13 mouse cellular contexts compared by ENCODE assay signal in the genomic region with DNA sequence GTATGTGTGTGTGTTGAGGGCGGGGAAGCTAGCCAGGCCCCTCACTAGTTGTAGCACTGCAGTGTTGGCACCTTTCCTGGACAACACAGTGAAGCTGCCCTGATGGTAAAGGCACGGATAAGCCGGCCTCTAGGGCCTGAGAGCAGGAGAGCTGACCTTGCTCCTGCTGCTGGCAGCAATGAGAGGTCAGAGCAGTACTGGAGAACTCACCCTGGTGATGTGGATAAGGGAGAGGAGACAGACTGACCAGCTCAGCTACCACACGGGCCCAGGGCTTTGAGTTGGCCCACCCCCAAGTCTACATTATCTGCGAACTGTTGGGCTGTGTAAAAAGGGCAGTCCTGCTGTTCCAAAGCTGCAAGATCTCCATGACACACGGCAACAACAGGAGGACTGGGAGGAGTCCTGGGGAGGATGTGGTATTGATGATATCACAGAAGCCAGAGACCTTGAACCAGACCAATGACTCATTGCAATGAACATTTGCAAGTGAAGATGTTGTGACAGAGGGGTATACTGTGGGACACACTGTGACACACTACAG.
A peak's percentile ranks its signal among the peaks of the same experiment; 100 is the strongest.
DNase-seq lines count a peak whose midpoint lies in the region; ATAC-seq lines count a peak whose summit lies in the region.
"Had no signal": no experiment of that assay in that cellular context is flagged by ENCODE, and none has a peak within 500 bp of the region (broad histone marks: within the 10 kb centered on the region; RNA-seq: fewer than 3 reads in every experiment).

No protein-coding gene starts in this region.

- intact Hi-C loops in left cerebral cortex, postnatal 4 days (cut with DNase I): no loop called here
- intact Hi-C loops in left cerebral cortex, postnatal 25 days (cut with DNase I): no loop called here

- 75% methylated on average over 6 of the region's 6 CpGs for WGBS in embryonic facial prominence, embryonic 15.5 days
- WGBS in midbrain, embryonic 14.5 days: 73% methylated on average over 6 of the region's 6 CpGs

- H3K9ac ChIP-seq in embryonic facial prominence, embryonic 15.5 days: no peak overlapping the region
- no peak overlapping the region for H3K9ac ChIP-seq in midbrain, embryonic 14.5 days (replicated peaks; ENCODE audit: low read length)
- H3K9ac ChIP-seq: forebrain, embryonic 12.5 days; liver, embryonic 15.5 days had no signal

- no peaks in the 10 kb centered on the region for H3K9me3 ChIP-seq in embryonic facial prominence, embryonic 15.5 days (replicated peaks)
- no peaks in the 10 kb centered on the region for H3K9me3 ChIP-seq in midbrain, embryonic 14.5 days (ENCODE audit: control insufficient read depth, low read length)
- H3K9me3 ChIP-seq: forebrain, embryonic 12.5 days; liver, embryonic 15.5 days had no signal

- no peaks in the 10 kb centered on the region for H3K36me3 ChIP-seq in embryonic facial prominence, embryonic 15.5 days
- no peaks in the 10 kb centered on the region for H3K36me3 ChIP-seq in midbrain, embryonic 14.5 days (ENCODE audit: control insufficient read depth, insufficient read depth, low read length)
- H3K36me3 ChIP-seq: forebrain, embryonic 12.5 days; liver, embryonic 15.5 days had no signal

- H3K4me3 ChIP-seq in embryonic facial prominence, embryonic 15.5 days (replicated peaks): no peak overlapping the region
- no peak overlapping the region for H3K4me3 ChIP-seq in midbrain, embryonic 14.5 days (replicated peaks; ENCODE audit: low read depth, low read length)
- H3K4me3 ChIP-seq: forebrain, embryonic 12.5 days; liver, embryonic 15.5 days had no signal

- H3K27ac ChIP-seq in embryonic facial prominence, embryonic 15.5 days (replicated peaks): no peak overlapping the region
- H3K27ac ChIP-seq in midbrain, embryonic 14.5 days (replicated peaks; ENCODE audit: low read depth, low read length): no peak overlapping the region
- H3K27ac ChIP-seq: forebrain, embryonic 12.5 days; liver, embryonic 15.5 days had no signal

- 0 out of 2 replicates have a peak, but pooled peaks have one; percentile 5 for ATAC-seq in embryonic facial prominence, embryonic 15.5 days (ENCODE audit: insufficient number of reproducible peaks, low FRiP score, low TSS enrichment, low read depth)
- ATAC-seq in midbrain, embryonic 14.5 days (ENCODE audit: low FRiP score, low TSS enrichment): no peak

- no peak overlapping the region for H3K4me2 ChIP-seq in embryonic facial prominence, embryonic 15.5 days (replicated peaks)
- H3K4me2 ChIP-seq in midbrain, embryonic 14.5 days (ENCODE audit: low read length): no peak overlapping the region
- H3K4me2 ChIP-seq: forebrain, embryonic 12.5 days; liver, embryonic 15.5 days had no signal

- DNase-seq in cerebellum, postnatal 14 days: peak; percentile 36 to 46
- no peak for DNase-seq in cerebellum, adult 18-20 months
- DNase-seq in left cerebral cortex, postnatal 4 days: peak; percentile 30
- DNase-seq in left cerebral cortex, postnatal 25 days (ENCODE audit: low spot score in 2 of 2): no peak
- peak; percentile 17 for DNase-seq in NIH3T3 (ENCODE audit: low read depth)
- DNase-seq in right cerebral cortex, postnatal 36 days (ENCODE audit: low spot score in 2 of 2): no peak
- no peak for DNase-seq in midbrain, embryonic 14.5 days
- DNase-seq: embryo, embryonic 11 days; gastrocnemius, postnatal 10 days; kidney, adult 18-20 months had no signal

- H3K4me1 ChIP-seq in embryonic facial prominence, embryonic 15.5 days: peaks cover 2% of the 10 kb centered on the region
- peaks cover 26% of the 10 kb centered on the region for H3K4me1 ChIP-seq in midbrain, embryonic 14.5 days (ENCODE audit: control insufficient read depth, insufficient read depth, low read length)
- H3K4me1 ChIP-seq: liver, embryonic 15.5 days had no signal

- no peaks in the 10 kb centered on the region for H3K27me3 ChIP-seq in embryonic facial prominence, embryonic 15.5 days
- no peaks in the 10 kb centered on the region for H3K27me3 ChIP-seq in midbrain, embryonic 14.5 days (ENCODE audit: control insufficient read depth, insufficient read depth, low read length)
- H3K27me3 ChIP-seq: forebrain, embryonic 12.5 days; liver, embryonic 15.5 days had no signal

Comparison
In these comparisons a context has a peak if more than half of its experiments do, and no peak if none do; other contexts are left out.
1. DNase-seq: peak in cerebellum, postnatal 14 days (2 of 2), left cerebral cortex, postnatal 4 days (single experiment) and NIH3T3 (single experiment); none in cerebellum, adult 18-20 months (0 of 2), left cerebral cortex, postnatal 25 days (0 of 2), right cerebral cortex, postnatal 36 days (0 of 2) and midbrain, embryonic 14.5 days (single experiment).